Mouse (Mus musculus) spleen, adult 2 months (tissue): ENCODE measurements around the gene Smg5.
"Not testable (repeated sequence)": the region's sequence is repeated elsewhere in the genome, so short reads cannot be mapped to it uniquely, and the experiment has no call there.

Source experiments
- CTCF ChIP-seq: fragments of 200-500 bp; IDR thresholded peaks from 2 replicates; pipeline ENCODE4 v1.5.1; 2011; ENCODE audit warnings: mild to moderate bottlenecking, inconsistent platforms; ENCODE audit not compliant: insufficient read depth, insufficient read length, insufficient replicate concordance; ENCODE audit errors: extremely low read depth
- POLR2A ChIP-seq: fragments of 200-500 bp; IDR thresholded peaks from 2 replicates; pipeline ENCODE4 v1.6.1; 2011; ENCODE audit warnings: low read depth, low read length, inconsistent platforms

GRCm38 (mm10) chr3:88378599-88378998, 42.5 kb downstream of the Smg5 start, which contains the start of gene Bglap2:
- not testable (repeated sequence) for TF ChIP-seq CTCF, POLR2A
